Mouse (Mus musculus) intestine, embryonic 14.5 days (tissue): Measurements from ENCODE around the gene Gimap7. TPM values are rescaled to one million over a fixed set of nuclear protein-coding genes. Genes with fewer than 3 reads are reported as not detected.

Experiments used
- ATAC-seq: fragments of 200-750 bp; cut with Nextera tagmentation; replicated peaks from 2 replicates; pipeline ENCODE4 v1.8.0; 2017; ENCODE audit warnings: low read depth, moderate number of reproducible peaks, moderate TSS enrichment, moderate library complexity; ENCODE audit not compliant: low FRiP score, low TSS enrichment
- DNase-seq: peaks from one replicate; pipeline ENCODE4 v3.0.0-alpha.2; 2018; ENCODE audit warnings: low spot score
- H3K27ac ChIP-seq: fragments of 300-500 bp; sonication (generic); 2 replicates; pipeline ENCODE4 v1.5.1; 2014; ENCODE audit warnings: low read depth, mild to moderate bottlenecking, control low read depth
- H3K27me3 ChIP-seq: fragments of 300-500 bp; sonication (generic); replicated peaks from 2 replicates; pipeline ENCODE4 v1.6.1; 2014; ENCODE audit warnings: low read length, control low read depth; ENCODE audit not compliant: control insufficient read depth, insufficient read depth
- H3K36me3 ChIP-seq: fragments of 300-500 bp; sonication (generic); 2 replicates; pipeline ENCODE4 v1.6.1; 2014; ENCODE audit warnings: low read length, control low read depth; ENCODE audit not compliant: control insufficient read depth, insufficient read depth
- H3K4me1 ChIP-seq: fragments of 300-500 bp; sonication (generic); replicated peaks from 2 replicates; pipeline ENCODE4 v1.6.1; 2014; ENCODE audit warnings: low read length, control low read depth, mixed read lengths; ENCODE audit not compliant: control insufficient read depth, insufficient read depth
- H3K4me2 ChIP-seq: fragments of 300-500 bp; sonication (generic); 2 replicates; pipeline ENCODE4 v1.6.1; 2014; ENCODE audit warnings: low read length
- H3K4me3 ChIP-seq: fragments of 300-500 bp; sonication (generic); 2 replicates; pipeline ENCODE4 v1.5.1; 2014; ENCODE audit warnings: low read depth, low read length, control low read depth, mixed read lengths
- H3K9ac ChIP-seq: fragments of 300-500 bp; sonication (generic); 2 replicates; pipeline ENCODE4 v1.6.1; 2014; ENCODE audit warnings: mild to moderate bottlenecking, low read length
- H3K9me3 ChIP-seq: fragments of 300-500 bp; sonication (generic); 2 replicates; pipeline ENCODE4 v1.6.1; 2016; ENCODE audit warnings: low read length, control low read depth; ENCODE audit not compliant: control insufficient read depth
- WGBS: fragments of 180-500 bp; shearing (Covaris S2); extraction: QIAGEN DNeasy Blood & Tissue Kit; methylation state at CpG from one replicate; pipeline ENCODE4 v1.1.7; 2014; 5-methylcytosine and 5-hydroxymethylcytosine counted together
- polyA plus RNA-seq: library from polyadenylated mRNA; unstranded; fragments of >200 nt; fragmentation: Nextera tagmentation; extraction: Ambion mirVana; gene quantifications from 2 replicates; pipeline ENCODE4 v1.2.1, GENCODE M21; 2014

Gimap7 gene
- polyA plus RNA-seq, 1 experiment from 2014 or later: 0.14 TPM

- Histone ChIP-seq H3K27me3 (peaks cover 16% of the 10 kb centered on the region), H3K9ac (no peak overlapping the region), H3K9me3 (no peaks in the 10 kb centered on the region), H3K4me3 (no peak overlapping the region), H3K27ac (peak overlapping the region; percentile 74), H3K4me2 (peak overlapping the region; percentile 77), H3K4me1 (peaks cover 10% of the 10 kb centered on the region; the same call in 1 of the 2 replicates), H3K36me3 (no peaks in the 10 kb centered on the region)
- DNase-seq (peak; percentile 68), ATAC-seq (peak; percentile 69)
- 13% methylated on average over 9 of the region's 9 CpGs for WGBS
Observed at GRCm38 (mm10) chr6:48741711-48742206, 23.3 kb downstream of the Gimap7 start.

- Histone ChIP-seq H3K27me3 (peaks cover 16% of the 10 kb centered on the region), H3K4me3 (peak overlapping the region; percentile 39), H3K9ac (peak overlapping the region; percentile 44), H3K27ac (peak overlapping the region; percentile 74), H3K36me3 (no peaks in the 10 kb centered on the region), H3K4me1 (peaks cover 10% of the 10 kb centered on the region; the same call in 1 of the 2 replicates), H3K9me3 (no peaks in the 10 kb centered on the region), H3K4me2 (peak overlapping the region; percentile 77)
- DNase-seq: peak; percentile 74
- ATAC-seq: peak; percentile 59
- 2% methylated on average over 52 of the region's 52 CpGs for WGBS
Observed at GRCm38 (mm10) chr6:48742422-48743351, 24.3 kb downstream of the Gimap7 start.

- H3K9me3 ChIP-seq: no peaks in the 10 kb centered on the region
- 68% methylated on average over 2 of the region's 2 CpGs for WGBS
- peaks cover 16% of the 10 kb centered on the region for H3K27me3 ChIP-seq
- no peak overlapping the region for H3K4me3 ChIP-seq
- H3K36me3 ChIP-seq: no peaks in the 10 kb centered on the region
- DNase-seq (no peak), ATAC-seq (no peak)
- no peak overlapping the region for H3K27ac ChIP-seq
- H3K4me2 ChIP-seq: 0 out of 2 replicates have a peak overlapping the region, but pooled peaks have one; percentile 13
- H3K4me1 ChIP-seq: peaks cover 10% of the 10 kb centered on the region; the same call in 1 of the 2 replicates
- no peak overlapping the region for H3K9ac ChIP-seq
Observed at GRCm38 (mm10) chr6:48745490-48745889, 27.1 kb downstream of the Gimap7 start.

- peak; percentile 71 for DNase-seq
- WGBS: 47% methylated on average over 16 of the region's 16 CpGs
- no peak within 1 kb of the TSS for H3K4me3 ChIP-seq
Observed at GRCm38 (mm10) chr6:48745959-48746889, 27.8 kb downstream of the Gimap7 start, which contains the start of gene Gimap5. Gene Gimap5 (plus strand): TSS chr6:48746197.

GRCm38 (mm10) chr6:48747091-48747966 is 28.9 kb downstream of the Gimap7 start:
- WGBS: 42% methylated on average over 7 of the region's 7 CpGs
- Histone ChIP-seq H3K27me3 (peaks cover 10% of the 10 kb centered on the region), H3K36me3 (no peaks in the 10 kb centered on the region), H3K4me3 (no peak overlapping the region), H3K4me2 (no peak overlapping the region), H3K4me1 (peaks cover 10% of the 10 kb centered on the region; the same call in 1 of the 2 replicates), H3K9me3 (no peaks in the 10 kb centered on the region), H3K27ac (no peak overlapping the region), H3K9ac (no peak overlapping the region)
- no peak for ATAC-seq
- no peak for DNase-seq

More at GRCm38 (mm10) chr6:48745959-48746889, 27.8 kb downstream of the Gimap7 start, which contains the start of gene Gimap5:
- Histone ChIP-seq H3K9me3 (no peaks in the 10 kb centered on the region), H3K4me2 (peak within 1 kb of the TSS; percentile 13; the same call in 1 of the 2 replicates), H3K4me1 (peaks cover 10% of the 10 kb centered on the region; the same call in 1 of the 2 replicates), H3K27me3 (peaks cover 16% of the 10 kb centered on the region), H3K9ac (no peak within 1 kb of the TSS), H3K36me3 (no peaks in the 10 kb centered on the region), H3K27ac (peak within 1 kb of the TSS; percentile 57; the same call in 1 of the 2 replicates)
- ATAC-seq: no peak

- no peak overlapping the region for H3K27ac ChIP-seq
- H3K9ac ChIP-seq: no peak overlapping the region
- no peaks in the 10 kb centered on the region for H3K27me3 ChIP-seq
- no peak for ATAC-seq
- no peaks in the 10 kb centered on the region for H3K36me3 ChIP-seq
- 54% methylated on average over 7 of the region's 7 CpGs for WGBS
- no peak overlapping the region for H3K4me3 ChIP-seq
- H3K4me1 ChIP-seq: no peaks in the 10 kb centered on the region
- no peaks in the 10 kb centered on the region for H3K9me3 ChIP-seq
- no peak for DNase-seq
- H3K4me2 ChIP-seq: no peak overlapping the region
Observed at GRCm38 (mm10) chr6:48763567-48764270, 45.3 kb downstream of the Gimap7 start.

GRCm38 (mm10) chr6:48764496-48764895 is 46.1 kb downstream of the Gimap7 start:
- Histone ChIP-seq H3K27ac (no peak overlapping the region), H3K9ac (no peak overlapping the region), H3K4me2 (no peak overlapping the region), H3K27me3 (no peaks in the 10 kb centered on the region), H3K4me1 (no peaks in the 10 kb centered on the region), H3K36me3 (no peaks in the 10 kb centered on the region), H3K4me3 (no peak overlapping the region), H3K9me3 (no peaks in the 10 kb centered on the region)
- no peak for DNase-seq
- 91% methylated on average over 10 of the region's 10 CpGs for WGBS
- ATAC-seq: no peak
